Mouse (Mus musculus) gastrocnemius, postnatal 36 days (tissue): ENCODE data around the gene Stxbp1. TPM values are rescaled to one million over a fixed set of nuclear protein-coding genes. Genes with fewer than 3 reads are reported as not detected.
A peak's percentile ranks its signal among the peaks of the same experiment; 100 is the strongest.

Experiments used
- DNase-seq, 2 experiments: peaks; one replicate each; pipeline ENCODE4 v3.0.0; 2022
- intact Hi-C: fragments of 180-260 bp; cut with DNase I; formaldehyde crosslinking; loops from one replicate; pipeline ENCODE4 v1.15.1; 2025
- long read RNA-seq, 2 experiments: library from polyadenylated mRNA; stranded (forward); transcript quantifications; one replicate each; pipeline ENCODE4 v2.0.0; 2021
- total RNA-seq, 2 experiments: library from RNA; stranded (reverse); gene quantifications; 2 replicates each; pipeline ENCODE4 v1.2.3; 2021

Stxbp1 gene
- total RNA-seq: 1 to 10 TPM; 2.2 to 3.6 TPM
- long read RNA-seq, experiment 1, partial matches to known transcripts: 0 of 2 reads
- long read RNA-seq, experiment 1, other reads (novel, unspliced or antisense): 2 of 2 reads
- long read RNA-seq, experiment 2, partial matches to known transcripts: 0 of 4 reads
- long read RNA-seq, experiment 2, other reads (novel, unspliced or antisense): 4 of 4 reads

GRCm38 (mm10) chr2:32846805-32847467 lies at the start of gene Stxbp1:
TSS of gene Stxbp1 (minus strand) at chr2:32847245.
- intact Hi-C loops: no loop called here
- peak; percentile 80 to 89 for DNase-seq

GRCm38 (mm10) chr2:32896507-32897147 lies 49.6 kb upstream of the Stxbp1 start:
- intact Hi-C loops: no loop called here
- no peak for DNase-seq

GRCm38 (mm10) chr2:32895606-32896106 lies 48.6 kb upstream of the Stxbp1 start:
- no peak for DNase-seq
- intact Hi-C loops: no loop called here

GRCm38 (mm10) chr2:32894097-32894496 lies 47.1 kb upstream of the Stxbp1 start:
- DNase-seq: no peak
- intact Hi-C loops: no loop called here

- no peak for DNase-seq
- intact Hi-C loops: no loop called here
Measured at GRCm38 (mm10) chr2:32892490-32892889, 45.4 kb upstream of the Stxbp1 start.

GRCm38 (mm10) chr2:32891278-32891677 lies 44.2 kb upstream of the Stxbp1 start:
- intact Hi-C loops: no loop called here

GRCm38 (mm10) chr2:32890280-32890679 lies 43.2 kb upstream of the Stxbp1 start:
- intact Hi-C loops: no loop called here
- DNase-seq: no peak

More at GRCm38 (mm10) chr2:32891278-32891677, 44.2 kb upstream of the Stxbp1 start:
- DNase-seq: no peak

- DNase-seq: no peak
- intact Hi-C loops: no loop called here
Measured at GRCm38 (mm10) chr2:32888551-32888950, 41.5 kb upstream of the Stxbp1 start.

- intact Hi-C loops: no loop called here
Measured at GRCm38 (mm10) chr2:32888029-32888428, 41.0 kb upstream of the Stxbp1 start.

GRCm38 (mm10) chr2:32884745-32885144 lies 37.7 kb upstream of the Stxbp1 start:
- intact Hi-C loops: no loop called here
- DNase-seq: peak in 1 of 2 experiments; percentile 13

More at GRCm38 (mm10) chr2:32888029-32888428, 41.0 kb upstream of the Stxbp1 start:
- DNase-seq: no peak

GRCm38 (mm10) chr2:32882283-32883043 lies 35.4 kb upstream of the Stxbp1 start:
- intact Hi-C loops: no loop called here
- DNase-seq: peak in 1 of 2 experiments; percentile 23

GRCm38 (mm10) chr2:32881723-32882122 lies 34.7 kb upstream of the Stxbp1 start:
- intact Hi-C loops: no loop called here
- DNase-seq: peak; percentile 65 to 79

GRCm38 (mm10) chr2:32881054-32881453 lies 34.0 kb upstream of the Stxbp1 start:
- intact Hi-C loops: no loop called here
- DNase-seq: peak in 1 of 2 experiments; percentile 19

GRCm38 (mm10) chr2:32879593-32879992 lies 32.5 kb upstream of the Stxbp1 start:
- peak in 1 of 2 experiments; percentile 11 for DNase-seq
- intact Hi-C loops: no loop called here

GRCm38 (mm10) chr2:32878396-32878795 lies 31.4 kb upstream of the Stxbp1 start:
- peak in 1 of 2 experiments; percentile 13 for DNase-seq
- intact Hi-C loops: no loop called here

- DNase-seq: no peak
- intact Hi-C loops: no loop called here
Measured at GRCm38 (mm10) chr2:32877761-32878393, 30.8 kb upstream of the Stxbp1 start.

- intact Hi-C loops: no loop called here
- no peak for DNase-seq
Measured at GRCm38 (mm10) chr2:32877303-32877702, 30.3 kb upstream of the Stxbp1 start.

GRCm38 (mm10) chr2:32876490-32877302 lies 29.7 kb upstream of the Stxbp1 start:
- peak in 1 of 2 experiments; percentile 24 for DNase-seq
- intact Hi-C loops: no loop called here
